Mouse (Mus musculus) heart, embryonic 13.5 days (tissue): ENCODE measurements at regions not wholly inside any gene's neighbourhood (a gene's known extent, or its start where the extent isn't known, plus 50 kb on each side); places are given as distances from the start of the nearest gene placed in this dataset.

Experiments
- ATAC-seq: fragments of 200-750 bp; cut with Nextera tagmentation; 2 replicates; pipeline ENCODE4 v1.8.0; 2017; ENCODE audit warnings: moderate TSS enrichment; ENCODE audit not compliant: insufficient number of reproducible peaks, low FRiP score, low TSS enrichment; ENCODE audit errors: extremely low read depth
- H3K27ac ChIP-seq: fragments of 300-500 bp; sonication (generic); replicated peaks from 2 replicates; pipeline ENCODE4 v1.5.1; 2015; ENCODE audit warnings: moderate library complexity, mild to moderate bottlenecking, inconsistent platforms
- H3K27me3 ChIP-seq: fragments of 300-500 bp; sonication (generic); replicated peaks from 2 replicates; pipeline ENCODE4 v1.6.1; 2015; ENCODE audit warnings: mild to moderate bottlenecking, inconsistent platforms
- H3K36me3 ChIP-seq: fragments of 300-500 bp; sonication (generic); 2 replicates; pipeline ENCODE4 v1.6.1; 2015; ENCODE audit warnings: mild to moderate bottlenecking, inconsistent platforms
- H3K4me1 ChIP-seq: fragments of 300-500 bp; sonication (generic); 2 replicates; pipeline ENCODE4 v1.6.1; 2015; ENCODE audit warnings: inconsistent platforms
- H3K4me2 ChIP-seq: fragments of 300-500 bp; sonication (generic); 2 replicates; pipeline ENCODE4 v1.6.1; 2015; ENCODE audit warnings: inconsistent platforms, mild to moderate bottlenecking, moderate library complexity
- H3K4me3 ChIP-seq: fragments of 300-500 bp; sonication (generic); 2 replicates; pipeline ENCODE4 v1.5.1; 2015; ENCODE audit warnings: moderate library complexity, mild to moderate bottlenecking, inconsistent platforms
- H3K9ac ChIP-seq: fragments of 300-500 bp; sonication (generic); 2 replicates; pipeline ENCODE4 v1.6.1; 2015; ENCODE audit warnings: inconsistent platforms, mild to moderate bottlenecking, moderate library complexity
- H3K9me3 ChIP-seq: fragments of 300-500 bp; sonication (generic); 2 replicates; pipeline ENCODE4 v1.6.1; 2016; ENCODE audit warnings: inconsistent platforms
- WGBS: fragments of 180-500 bp; shearing (Covaris S2); methylation state at CpG from one replicate; pipeline ENCODE4 v1.1.7; 2015; ENCODE audit warnings: mixed read lengths; 5-methylcytosine and 5-hydroxymethylcytosine counted together

DNA sequence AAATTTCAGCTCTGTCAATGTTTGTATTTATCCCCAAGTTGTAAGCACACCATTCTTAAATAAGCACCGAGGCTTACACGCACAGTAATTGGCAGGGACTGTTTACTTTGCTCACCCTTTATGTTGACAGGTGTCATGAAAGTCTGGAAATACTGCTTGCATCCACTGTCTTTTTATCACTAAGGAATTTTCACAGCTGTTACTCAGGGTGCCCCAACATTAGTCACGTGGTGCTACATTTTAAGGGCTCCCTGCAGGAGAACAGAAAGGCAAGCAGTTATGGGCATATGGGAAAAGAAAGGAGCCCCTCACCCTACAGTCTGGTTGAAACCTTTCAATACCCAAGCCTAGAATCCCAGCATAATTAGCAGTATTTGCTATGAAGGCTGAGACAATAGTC is 304.7 kb downstream of the Tle4 start:
- Histone ChIP-seq H3K4me2 (no peak overlapping the region), H3K4me1 (no peaks in the 10 kb centered on the region), H3K27me3 (no peaks in the 10 kb centered on the region), H3K9me3 (no peaks in the 10 kb centered on the region), H3K4me3 (no peak overlapping the region), H3K27ac (no peak overlapping the region), H3K36me3 (no peaks in the 10 kb centered on the region), H3K9ac (no peak overlapping the region)
- 62% methylated on average over 3 of the region's 3 CpGs for WGBS
- no peak for ATAC-seq

GRCm38 (mm10) chr19:14301176-14301943 is 296.5 kb downstream of the Tle4 start:
- no peaks in the 10 kb centered on the region for H3K27me3 ChIP-seq
- WGBS = 74% methylated on average over 6 of the region's 6 CpGs
- ATAC-seq = no peak
- no peaks in the 10 kb centered on the region for H3K4me1 ChIP-seq
- H3K36me3 ChIP-seq = no peaks in the 10 kb centered on the region
- no peaks in the 10 kb centered on the region for H3K9me3 ChIP-seq
- H3K27ac ChIP-seq = no peak overlapping the region
- no peak overlapping the region for H3K4me2 ChIP-seq
- H3K4me3 ChIP-seq = no peak overlapping the region
- H3K9ac ChIP-seq = no peak overlapping the region

DNA sequence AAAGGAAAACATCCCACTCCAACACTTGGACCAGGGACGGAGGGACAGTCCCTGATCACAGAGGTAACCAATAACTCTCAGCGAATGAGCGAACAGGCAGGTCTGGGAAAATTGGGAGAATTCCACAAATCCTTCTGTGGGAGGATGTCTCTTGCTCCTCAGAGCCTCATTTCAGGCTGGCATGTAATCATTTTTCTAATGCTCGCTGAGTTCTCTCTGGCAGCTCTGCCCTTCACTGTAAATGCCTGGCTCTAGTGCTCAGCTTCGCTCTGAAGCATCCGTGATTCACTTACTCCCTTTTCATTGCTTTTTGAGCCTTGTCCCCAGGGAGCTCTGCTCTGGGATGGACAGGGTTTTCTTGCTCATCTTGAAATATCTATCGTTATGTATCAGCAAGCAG is 283.6 kb downstream of the Tle4 start:
- ATAC-seq = no peak
- 67% methylated on average over 7 of the region's 7 CpGs for WGBS
- no peaks in the 10 kb centered on the region for H3K4me1 ChIP-seq
- H3K9me3 ChIP-seq = no peaks in the 10 kb centered on the region
- H3K27me3 ChIP-seq = peaks cover 16% of the 10 kb centered on the region
- H3K4me2 ChIP-seq = no peak overlapping the region
- no peak overlapping the region for H3K27ac ChIP-seq
- H3K36me3 ChIP-seq = no peaks in the 10 kb centered on the region
- H3K4me3 ChIP-seq = no peak overlapping the region
- H3K9ac ChIP-seq = no peak overlapping the region

- no peak overlapping the region for H3K27ac ChIP-seq
- H3K9me3 ChIP-seq = no peaks in the 10 kb centered on the region
- ATAC-seq = no peak
- H3K27me3 ChIP-seq = peaks cover 23% of the 10 kb centered on the region
- no peak overlapping the region for H3K4me2 ChIP-seq
- no peak overlapping the region for H3K4me3 ChIP-seq
- H3K9ac ChIP-seq = no peak overlapping the region
- WGBS = 59% methylated on average over 3 of the region's 3 CpGs
- H3K36me3 ChIP-seq = no peaks in the 10 kb centered on the region
- no peaks in the 10 kb centered on the region for H3K4me1 ChIP-seq
These were observed 278.1 kb downstream of the Tle4 start for GRCm38 (mm10) chr19:14319677-14320191.

GRCm38 (mm10) chr19:14325353-14326052 is 272.3 kb downstream of the Tle4 start:
- Histone ChIP-seq H3K9me3 (no peaks in the 10 kb centered on the region), H3K36me3 (no peaks in the 10 kb centered on the region), H3K4me3 (no peak overlapping the region), H3K4me2 (no peak overlapping the region), H3K27me3 (peaks cover 29% of the 10 kb centered on the region), H3K27ac (no peak overlapping the region), H3K9ac (no peak overlapping the region), H3K4me1 (no peaks in the 10 kb centered on the region)
- 75% methylated on average over 9 of the region's 9 CpGs for WGBS
- no peak for ATAC-seq

GRCm38 (mm10) chr19:14333041-14334012 is 264.5 kb downstream of the Tle4 start:
- no peaks in the 10 kb centered on the region for H3K9me3 ChIP-seq
- no peak overlapping the region for H3K4me3 ChIP-seq
- no peak for ATAC-seq
- H3K9ac ChIP-seq = no peak overlapping the region
- 33% methylated on average over 6 of the region's 6 CpGs for WGBS
- H3K4me1 ChIP-seq = no peaks in the 10 kb centered on the region
- H3K27ac ChIP-seq = no peak overlapping the region
- no peaks in the 10 kb centered on the region for H3K36me3 ChIP-seq
- H3K27me3 ChIP-seq = peaks cover 18% of the 10 kb centered on the region; the same call in 1 of the 2 replicates
- H3K4me2 ChIP-seq = no peak overlapping the region

DNA sequence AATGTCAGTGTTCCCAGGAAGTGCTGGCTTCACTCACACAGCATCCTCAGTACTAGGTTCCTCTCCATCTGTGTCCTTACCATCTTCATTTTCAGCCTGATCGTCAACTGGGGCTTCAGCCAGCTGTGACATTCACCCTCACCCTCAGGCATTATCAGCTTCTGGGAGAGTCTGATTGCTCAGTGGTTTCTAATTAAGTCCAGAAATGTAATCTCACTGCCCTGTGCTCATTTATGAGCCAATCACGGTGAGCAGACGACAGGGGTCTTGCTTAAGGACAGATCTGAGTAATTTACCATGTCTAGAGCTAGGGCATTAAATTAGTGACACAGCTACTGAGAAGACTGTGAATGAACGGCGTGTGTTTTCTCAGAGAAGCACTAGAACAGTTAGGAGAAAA is 260.8 kb downstream of the Tle4 start:
- H3K27me3 ChIP-seq = 0 out of 2 replicates have a peak, but pooled peaks cover 4% of the 10 kb centered on the region
- H3K36me3 ChIP-seq = no peaks in the 10 kb centered on the region
- ATAC-seq = no peak
- H3K4me3 ChIP-seq = no peak overlapping the region
- H3K27ac ChIP-seq = no peak overlapping the region
- H3K9me3 ChIP-seq = no peaks in the 10 kb centered on the region
- no peak overlapping the region for H3K9ac ChIP-seq
- no peak overlapping the region for H3K4me2 ChIP-seq
- no peaks in the 10 kb centered on the region for H3K4me1 ChIP-seq
- WGBS = 49% methylated on average over 5 of the region's 5 CpGs

GRCm38 (mm10) chr19:14340759-14341158 is 257.1 kb downstream of the Tle4 start:
- Histone ChIP-seq H3K27ac (no peak overlapping the region), H3K9ac (no peak overlapping the region), H3K27me3 (no peaks in the 10 kb centered on the region), H3K4me1 (no peaks in the 10 kb centered on the region), H3K36me3 (no peaks in the 10 kb centered on the region), H3K4me2 (no peak overlapping the region), H3K9me3 (no peaks in the 10 kb centered on the region), H3K4me3 (no peak overlapping the region)
- 42% methylated on average over 2 of the region's 2 CpGs for WGBS
- ATAC-seq = no peak

DNA sequence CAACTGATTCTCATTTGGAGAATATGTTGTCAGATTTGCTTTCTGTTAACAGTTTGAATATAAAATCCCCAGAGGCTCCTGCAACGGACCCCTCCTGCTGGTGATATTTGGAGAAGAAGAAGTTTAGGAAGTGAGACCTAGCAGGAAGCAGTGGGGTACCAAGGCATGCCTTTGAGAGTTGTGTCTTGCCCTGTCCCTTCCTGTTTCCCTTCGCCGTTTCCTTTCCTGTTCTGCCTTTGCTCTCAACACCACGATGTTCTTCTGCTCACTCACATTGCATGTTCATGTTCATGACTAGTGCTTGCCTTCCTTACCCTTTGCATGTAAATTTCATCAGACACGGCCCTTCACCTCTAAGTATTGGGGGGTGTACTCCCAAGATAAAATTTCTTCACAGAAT is 254.0 kb downstream of the Tle4 start:
- ATAC-seq = no peak
- Histone ChIP-seq H3K9ac (no peak overlapping the region), H3K27me3 (peaks cover under 1% of the 10 kb centered on the region; the same call in 1 of the 2 replicates), H3K27ac (no peak overlapping the region), H3K4me2 (no peak overlapping the region), H3K9me3 (no peaks in the 10 kb centered on the region), H3K36me3 (no peaks in the 10 kb centered on the region), H3K4me1 (0 out of 2 replicates have a peak, but pooled peaks cover 4% of the 10 kb centered on the region), H3K4me3 (no peak overlapping the region)
- 58% methylated on average over 5 of the region's 5 CpGs for WGBS

DNA sequence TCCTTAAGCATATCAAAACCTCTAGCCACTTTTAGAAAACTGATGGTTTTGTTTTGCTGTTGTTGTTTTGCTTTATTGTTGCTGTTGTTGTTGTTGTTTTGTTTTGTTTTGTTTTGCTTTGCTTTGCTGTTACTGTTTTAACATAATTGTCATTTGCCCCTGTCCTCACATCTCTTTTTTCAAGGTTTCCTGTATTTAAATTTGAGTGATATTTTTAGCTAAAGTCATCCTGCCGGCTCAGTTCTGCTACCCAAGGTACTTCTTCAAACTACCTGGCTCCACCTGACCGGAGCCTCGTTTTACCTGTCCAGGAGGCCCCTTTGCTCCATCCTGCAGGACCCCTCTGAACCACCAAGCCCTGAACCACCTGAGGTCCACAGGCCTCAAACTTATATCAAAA is 253.4 kb downstream of the Tle4 start:
- Histone ChIP-seq H3K4me3 (no peak overlapping the region), H3K9me3 (no peaks in the 10 kb centered on the region), H3K4me2 (no peak overlapping the region), H3K36me3 (no peaks in the 10 kb centered on the region), H3K9ac (no peak overlapping the region), H3K27me3 (peaks cover 5% of the 10 kb centered on the region), H3K4me1 (0 out of 2 replicates have a peak, but pooled peaks cover 4% of the 10 kb centered on the region), H3K27ac (no peak overlapping the region)
- 61% methylated on average over 3 of the region's 3 CpGs for whole genome bisulfite sequencing
- ATAC-seq = no peak

GRCm38 (mm10) chr19:14347026-14347425 is 250.8 kb downstream of the Tle4 start:
- no peaks in the 10 kb centered on the region for H3K9me3 ChIP-seq
- H3K4me2 ChIP-seq = no peak overlapping the region
- H3K9ac ChIP-seq = no peak overlapping the region
- 0 out of 2 replicates have a peak, but pooled peaks cover 4% of the 10 kb centered on the region for H3K4me1 ChIP-seq
- H3K27me3 ChIP-seq = peaks cover 22% of the 10 kb centered on the region
- no peak for ATAC-seq
- H3K4me3 ChIP-seq = no peak overlapping the region
- no peaks in the 10 kb centered on the region for H3K36me3 ChIP-seq
- 57% methylated on average over 2 of the region's 2 CpGs for WGBS
- H3K27ac ChIP-seq = 0 out of 2 replicates have a peak overlapping the region, but pooled peaks have one; percentile 48
